Mouse (Mus musculus) frontal cortex, adult (tissue): ENCODE results near the gene Pgm1.

Experiments used
- ATAC-seq: cut with Nextera tagmentation; 2 replicates; pipeline ENCODE4 v1.9.2; 2017; ENCODE audit warnings: mild to moderate bottlenecking, moderate library complexity, mixed read lengths; ENCODE audit not compliant: low TSS enrichment

The Pgm1 gene

GRCm38 (mm10) chr4:99957186-99957585 lies 28.0 kb downstream of the Pgm1 start:
- no peak for ATAC-seq

- ATAC-seq: no peak
Observed at GRCm38 (mm10) chr4:99958084-99958815, 29.0 kb downstream of the Pgm1 start.

- no peak for ATAC-seq
Observed at GRCm38 (mm10) chr4:99959308-99959707, 30.1 kb downstream of the Pgm1 start.

- ATAC-seq: no peak
Observed at GRCm38 (mm10) chr4:99966555-99966954, 37.3 kb downstream of the Pgm1 start.

GRCm38 (mm10) chr4:99969328-99969727 lies 40.1 kb downstream of the Pgm1 start:
- peak; percentile 72 for ATAC-seq

GRCm38 (mm10) chr4:99970097-99970496 lies 40.9 kb downstream of the Pgm1 start:
- ATAC-seq: peak; percentile 88

GRCm38 (mm10) chr4:99972886-99973285 lies 43.7 kb downstream of the Pgm1 start:
- no peak for ATAC-seq

- ATAC-seq: no peak
Observed at GRCm38 (mm10) chr4:99973931-99974330, 44.7 kb downstream of the Pgm1 start.

GRCm38 (mm10) chr4:99974375-99974774 lies 45.2 kb downstream of the Pgm1 start:
- ATAC-seq: no peak

GRCm38 (mm10) chr4:99979326-99979725 lies 50.1 kb downstream of the Pgm1 start:
- ATAC-seq: no peak

GRCm38 (mm10) chr4:99981216-99981615 lies 52.0 kb downstream of the Pgm1 start:
- ATAC-seq: no peak

- ATAC-seq: no peak
Observed at GRCm38 (mm10) chr4:99983652-99984368, 54.6 kb downstream of the Pgm1 start.

- ATAC-seq: no peak
Observed at GRCm38 (mm10) chr4:99984369-99984752, 55.1 kb downstream of the Pgm1 start.

GRCm38 (mm10) chr4:99985086-99985485 lies 55.9 kb downstream of the Pgm1 start:
- ATAC-seq: no peak

GRCm38 (mm10) chr4:99985631-99986030 lies 56.4 kb downstream of the Pgm1 start:
- no peak for ATAC-seq

GRCm38 (mm10) chr4:99986609-99987008 lies 57.4 kb downstream of the Pgm1 start:
- no peak for ATAC-seq

- ATAC-seq: no peak
Observed at GRCm38 (mm10) chr4:99988771-99989170, 59.6 kb downstream of the Pgm1 start.

GRCm38 (mm10) chr4:100000971-100001370 lies 71.8 kb downstream of the Pgm1 start:
- no peak for ATAC-seq

GRCm38 (mm10) chr4:100001806-100002205 lies 72.6 kb downstream of the Pgm1 start:
- ATAC-seq: no peak

- no peak for ATAC-seq
Observed at GRCm38 (mm10) chr4:100007721-100008120, 78.5 kb downstream of the Pgm1 start.

- ATAC-seq: peak; percentile 98
Observed at GRCm38 (mm10) chr4:100008371-100009090, 79.3 kb downstream of the Pgm1 start.

GRCm38 (mm10) chr4:100009211-100009678 lies 80.0 kb downstream of the Pgm1 start:
- ATAC-seq: no peak

GRCm38 (mm10) chr4:100010916-100011315 lies 81.7 kb downstream of the Pgm1 start:
- no peak for ATAC-seq
